Mouse (Mus musculus) CH12.LX (cell line): Measurements from ENCODE around the gene Cldn22.

Source experiments
- CTCF ChIP-seq, 2 experiments: IDR thresholded peaks in 1 of 2; conservative IDR thresholded peaks in 1 of 2; 2 replicates each; pipeline ENCODE4 v1.5.1; 2011 to 2012; ENCODE audit warnings: low read depth in 2 of 2, low read length in 2 of 2, improper control_type of control experiment in 1 of 2, inconsistent platforms in 1 of 2, mild to moderate bottlenecking in 1 of 2, moderate library complexity in 1 of 2
- ELF1 ChIP-seq: IDR thresholded peaks from 2 replicates; pipeline ENCODE4 v1.6.1; 2014; ENCODE audit warnings: low read depth, mild to moderate bottlenecking, inconsistent platforms, low read length, improper control_type of control experiment
- GABPA ChIP-seq: IDR thresholded peaks from 2 replicates; pipeline ENCODE4 v1.6.1; 2012; ENCODE audit warnings: low read depth, low read length, improper control_type of control experiment, inconsistent platforms; ENCODE audit not compliant: insufficient replicate concordance
- KAT2A ChIP-seq: IDR thresholded peaks from 2 replicates; pipeline ENCODE4 v1.6.1; 2012; ENCODE audit warnings: low read length, improper control_type of control experiment, inconsistent platforms; ENCODE audit not compliant: insufficient replicate concordance
- MXI1 ChIP-seq: IDR thresholded peaks from 2 replicates; pipeline ENCODE4 v1.6.1; 2011; ENCODE audit warnings: mild to moderate bottlenecking, low read depth, low read length, improper control_type of control experiment
- NRF1 ChIP-seq: IDR thresholded peaks from 2 replicates; pipeline ENCODE4 v1.6.1; 2014; ENCODE audit warnings: low read depth, mild to moderate bottlenecking, inconsistent platforms, low read length, improper control_type of control experiment, moderate library complexity
- POLR2A ChIP-seq: IDR thresholded peaks from 2 replicates; pipeline ENCODE4 v1.6.1; 2011; ENCODE audit warnings: low read depth, mild to moderate bottlenecking, improper control_type of control experiment, low read length
- TBP ChIP-seq: conservative IDR thresholded peaks from 2 replicates; pipeline ENCODE4 v1.6.1; 2011; ENCODE audit warnings: low read depth, low read length, improper control_type of control experiment
- ZC3H11A ChIP-seq: IDR thresholded peaks from 2 replicates; pipeline ENCODE4 v1.6.1; 2012; ENCODE audit warnings: low read depth, mild to moderate bottlenecking, inconsistent platforms, low read length, improper control_type of control experiment

- TF ChIP-seq CTCF (conservative IDR thresholded peaks at IDR 0.05 in 1 of 2, IDR thresholded peaks at IDR 0.05 in 1 of 2; ENCODE audit: low read depth in 2 of 2, low read length in 2 of 2) = no peak
- TF ChIP-seq ELF1 = no peak
- TF ChIP-seq ZC3H11A = no peak
- TF ChIP-seq POLR2A = no peak
- no peak for TF ChIP-seq TBP
- TF ChIP-seq KAT2A = no peak
- TF ChIP-seq MXI1 = no peak
- TF ChIP-seq GABPA = no peak
- TF ChIP-seq NRF1 = no peak
These were observed 29.1 kb downstream of the Cldn22 start for GRCm38 (mm10) chr8:47853356-47853755.
